Mouse (Mus musculus): ENCODE measurements around the gene Sdk2. TPM values are rescaled to one million over a fixed set of nuclear protein-coding genes. Genes with fewer than 3 reads are reported as not detected.

Sdk2 gene
- polyA plus RNA-seq, 1 experiment from 2014 or later: 3.0 TPM

DNA sequence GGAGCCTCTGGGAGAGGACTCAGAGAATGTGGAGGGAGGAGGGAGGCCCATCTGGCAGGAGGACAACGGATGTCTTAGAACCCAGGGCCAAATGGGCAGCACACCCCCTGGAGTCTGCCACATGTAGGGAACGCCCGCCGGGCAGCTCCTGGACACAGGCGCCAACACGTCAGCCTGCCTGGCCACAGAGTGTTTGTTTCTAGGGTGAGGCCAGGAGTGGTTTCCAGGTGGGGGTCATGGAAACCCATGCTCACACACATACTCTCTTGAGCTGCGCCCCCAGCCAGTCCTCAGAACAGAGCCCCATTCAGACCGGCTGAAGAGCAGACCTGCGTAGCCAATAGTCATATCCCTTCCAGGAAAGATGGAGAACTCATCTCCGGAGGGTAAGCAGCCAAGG lies 35.4 kb downstream of the Sdk2 start:
- no peaks in the 10 kb centered on the region for H3K36me3 ChIP-seq (ENCODE audit: control insufficient read depth, insufficient read depth, low read length)
- H3K9ac ChIP-seq (ENCODE audit: low read depth, low read length): no peak overlapping the region
- H3K4me3 ChIP-seq (ENCODE audit: low read depth, low read length): no peak overlapping the region
- H3K27me3 ChIP-seq (ENCODE audit: control insufficient read depth, insufficient read depth, low read depth, low read length): no peaks in the 10 kb centered on the region
- H3K4me2 ChIP-seq (ENCODE audit: low read length): no peak overlapping the region
- ATAC-seq: no peak
- H3K27ac ChIP-seq (ENCODE audit: low read length): no peak overlapping the region
- 0 out of 2 replicates have a peak, but pooled peaks cover 5% of the 10 kb centered on the region for H3K4me1 ChIP-seq (ENCODE audit: control insufficient read depth, insufficient read depth, low read length)
- WGBS: 87% methylated on average over 10 of the region's 10 CpGs
- no peaks in the 10 kb centered on the region for H3K9me3 ChIP-seq (replicated peaks; ENCODE audit: control insufficient read depth, low read length, poor library complexity, severe bottlenecking)

DNA sequence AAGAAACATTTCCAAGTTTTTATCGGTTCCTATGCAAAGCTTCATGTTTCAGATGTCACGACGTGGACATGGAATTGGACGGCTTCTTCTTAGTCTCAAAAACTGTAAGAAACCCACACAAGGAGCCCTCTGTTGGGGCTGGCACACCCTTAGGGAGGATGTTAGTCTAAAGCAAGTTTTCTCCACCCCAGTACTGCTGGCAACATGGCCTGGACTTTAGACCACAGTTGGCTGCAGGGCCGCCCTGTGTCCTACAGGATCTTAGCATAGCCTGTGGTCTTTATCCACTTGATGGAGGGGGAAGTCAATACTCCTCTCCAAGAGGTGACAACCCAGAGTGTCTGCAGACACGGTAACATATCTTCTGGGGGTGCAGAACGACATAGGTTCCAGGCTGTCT lies 36.6 kb downstream of the Sdk2 start:
- no peak for ATAC-seq
- Histone ChIP-seq H3K27ac (ENCODE audit: low read length) (no peak overlapping the region), H3K9ac (ENCODE audit: low read depth, low read length) (no peak overlapping the region), H3K4me1 (ENCODE audit: control insufficient read depth, insufficient read depth, low read length) (0 out of 2 replicates have a peak, but pooled peaks cover 5% of the 10 kb centered on the region), H3K4me2 (ENCODE audit: low read length) (no peak overlapping the region), H3K4me3 (ENCODE audit: low read depth, low read length) (no peak overlapping the region), H3K9me3 (replicated peaks; ENCODE audit: control insufficient read depth, low read length, poor library complexity, severe bottlenecking) (no peaks in the 10 kb centered on the region), H3K27me3 (ENCODE audit: control insufficient read depth, insufficient read depth, low read depth, low read length) (no peaks in the 10 kb centered on the region), H3K36me3 (ENCODE audit: control insufficient read depth, insufficient read depth, low read length) (no peaks in the 10 kb centered on the region)
- WGBS: 93% methylated on average over 7 of the region's 7 CpGs

DNA sequence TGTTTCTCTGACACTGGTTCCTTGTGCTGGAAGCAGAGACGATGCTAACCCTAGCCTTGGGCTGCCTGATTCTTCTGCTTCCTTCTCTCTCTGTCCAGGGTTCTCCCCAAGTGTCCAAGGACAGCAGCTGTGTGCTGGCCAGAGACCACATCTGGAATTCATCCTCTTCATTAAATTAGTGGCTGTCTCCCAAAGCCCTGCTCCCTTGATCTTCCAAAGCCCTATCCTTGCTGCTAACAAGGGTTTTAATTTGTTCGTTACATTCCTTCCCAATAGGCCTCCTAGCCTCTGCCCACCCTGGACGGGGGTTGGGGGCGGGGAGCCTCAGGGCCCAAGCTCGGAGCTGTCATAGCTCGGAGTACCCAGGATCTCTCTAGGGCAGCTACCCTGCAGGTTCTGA lies 38.3 kb downstream of the Sdk2 start:
- no peak overlapping the region for H3K4me2 ChIP-seq (ENCODE audit: low read length)
- no peak overlapping the region for H3K27ac ChIP-seq (ENCODE audit: low read length)
- H3K9me3 ChIP-seq (replicated peaks; ENCODE audit: control insufficient read depth, low read length, poor library complexity, severe bottlenecking): no peaks in the 10 kb centered on the region
- no peaks in the 10 kb centered on the region for H3K36me3 ChIP-seq (ENCODE audit: control insufficient read depth, insufficient read depth, low read length)
- ATAC-seq: no peak
- H3K27me3 ChIP-seq (ENCODE audit: control insufficient read depth, insufficient read depth, low read depth, low read length): no peaks in the 10 kb centered on the region
- H3K4me1 ChIP-seq (ENCODE audit: control insufficient read depth, insufficient read depth, low read length): 0 out of 2 replicates have a peak, but pooled peaks cover 5% of the 10 kb centered on the region
- WGBS: 52% methylated on average over 6 of the region's 6 CpGs
- H3K4me3 ChIP-seq (ENCODE audit: low read depth, low read length): no peak overlapping the region
- no peak overlapping the region for H3K9ac ChIP-seq (ENCODE audit: low read depth, low read length)

DNA sequence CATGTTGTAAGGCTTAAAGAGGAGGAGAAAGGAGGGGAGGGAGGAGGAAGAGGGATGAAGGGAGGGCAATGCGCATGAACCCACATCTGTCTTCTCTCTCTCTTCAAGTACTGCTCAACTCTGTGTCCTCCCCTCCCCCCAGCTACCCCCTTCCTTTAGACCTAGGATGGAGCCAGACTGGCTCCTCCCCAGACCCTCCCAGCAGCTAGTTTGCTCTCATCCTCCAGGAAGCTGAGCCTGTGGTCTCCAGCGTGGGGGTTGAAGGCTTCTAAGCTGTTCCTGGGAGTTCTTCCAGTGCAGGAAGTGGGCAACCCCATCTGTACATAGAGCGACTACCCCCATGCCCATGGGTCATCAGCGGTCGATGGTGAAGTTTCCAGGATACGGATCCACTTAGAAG lies 38.8 kb downstream of the Sdk2 start:
- H3K4me2 ChIP-seq (ENCODE audit: low read length): no peak overlapping the region
- no peak overlapping the region for H3K9ac ChIP-seq (ENCODE audit: low read depth, low read length)
- no peak for ATAC-seq
- H3K36me3 ChIP-seq (ENCODE audit: control insufficient read depth, insufficient read depth, low read length): no peaks in the 10 kb centered on the region
- H3K27ac ChIP-seq (ENCODE audit: low read length): no peak overlapping the region
- H3K4me1 ChIP-seq (ENCODE audit: control insufficient read depth, insufficient read depth, low read length): 0 out of 2 replicates have a peak, but pooled peaks cover 5% of the 10 kb centered on the region
- H3K9me3 ChIP-seq (replicated peaks; ENCODE audit: control insufficient read depth, low read length, poor library complexity, severe bottlenecking): no peaks in the 10 kb centered on the region
- H3K4me3 ChIP-seq (ENCODE audit: low read depth, low read length): no peak overlapping the region
- H3K27me3 ChIP-seq (ENCODE audit: control insufficient read depth, insufficient read depth, low read depth, low read length): no peaks in the 10 kb centered on the region
- 62% methylated on average over 6 of the region's 6 CpGs for WGBS

DNA sequence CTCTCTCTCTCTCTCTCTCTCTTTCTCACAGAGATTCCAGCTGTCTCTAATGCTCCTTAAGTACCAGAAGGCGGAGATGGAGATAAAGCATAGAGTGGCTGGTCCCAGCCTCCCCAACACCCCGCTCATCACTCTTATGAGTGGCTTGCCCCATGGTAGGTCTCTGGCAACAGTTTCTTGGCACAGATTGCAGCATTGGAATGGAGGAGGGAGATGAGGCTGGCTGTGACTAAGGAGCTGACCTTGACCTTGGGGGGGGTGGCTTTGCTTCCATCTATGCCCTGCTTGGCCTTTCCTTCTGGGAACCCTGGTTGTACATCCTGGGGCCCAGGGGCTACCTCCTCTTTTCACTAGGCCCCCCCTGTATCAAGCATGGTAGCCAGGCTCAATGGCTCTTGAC lies 41.8 kb downstream of the Sdk2 start:
- 92% methylated on average over 2 of the region's 2 CpGs for WGBS
- no peaks in the 10 kb centered on the region for H3K9me3 ChIP-seq (replicated peaks; ENCODE audit: control insufficient read depth, low read length, poor library complexity, severe bottlenecking)
- ATAC-seq: no peak
- no peak overlapping the region for H3K4me3 ChIP-seq (ENCODE audit: low read depth, low read length)
- H3K27ac ChIP-seq (ENCODE audit: low read length): no peak overlapping the region
- H3K27me3 ChIP-seq (ENCODE audit: control insufficient read depth, insufficient read depth, low read depth, low read length): no peaks in the 10 kb centered on the region
- no peak overlapping the region for H3K9ac ChIP-seq (ENCODE audit: low read depth, low read length)
- peaks cover 8% of the 10 kb centered on the region; the same call in 1 of the 2 replicates for H3K4me1 ChIP-seq (ENCODE audit: control insufficient read depth, insufficient read depth, low read length)
- H3K4me2 ChIP-seq (ENCODE audit: low read length): no peak overlapping the region
- H3K36me3 ChIP-seq (ENCODE audit: control insufficient read depth, insufficient read depth, low read length): no peaks in the 10 kb centered on the region

DNA sequence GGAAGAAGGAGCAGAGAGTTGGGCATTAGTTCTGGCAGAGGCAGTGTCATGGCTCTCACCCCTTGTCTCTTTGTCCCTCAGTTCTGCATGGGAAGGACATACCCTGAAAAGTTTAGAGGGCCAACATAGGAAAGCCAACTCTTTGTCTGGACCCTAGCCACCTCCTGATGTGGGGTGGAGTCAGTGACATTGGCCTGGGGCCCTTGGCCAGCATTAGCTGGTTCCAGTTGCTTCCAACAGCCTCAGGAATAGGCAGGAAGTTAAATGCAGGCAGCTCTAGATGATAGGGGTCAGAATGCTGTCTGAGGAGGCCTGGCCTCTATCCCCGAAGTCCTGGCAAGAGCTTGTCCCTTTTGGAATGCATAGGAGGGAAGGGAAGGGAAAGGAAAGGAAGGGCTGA lies 42.9 kb downstream of the Sdk2 start:
- ATAC-seq: no peak
- H3K4me2 ChIP-seq (ENCODE audit: low read length): no peak overlapping the region
- no peaks in the 10 kb centered on the region for H3K9me3 ChIP-seq (replicated peaks; ENCODE audit: control insufficient read depth, low read length, poor library complexity, severe bottlenecking)
- no peak overlapping the region for H3K4me3 ChIP-seq (ENCODE audit: low read depth, low read length)
- WGBS: 86% methylated on average over 1 of the region's 1 CpGs
- H3K27ac ChIP-seq (ENCODE audit: low read length): no peak overlapping the region
- H3K4me1 ChIP-seq (ENCODE audit: control insufficient read depth, insufficient read depth, low read length): peaks cover 18% of the 10 kb centered on the region
- H3K9ac ChIP-seq (ENCODE audit: low read depth, low read length): no peak overlapping the region
- no peaks in the 10 kb centered on the region for H3K27me3 ChIP-seq (ENCODE audit: control insufficient read depth, insufficient read depth, low read depth, low read length)
- no peaks in the 10 kb centered on the region for H3K36me3 ChIP-seq (ENCODE audit: control insufficient read depth, insufficient read depth, low read length)

DNA sequence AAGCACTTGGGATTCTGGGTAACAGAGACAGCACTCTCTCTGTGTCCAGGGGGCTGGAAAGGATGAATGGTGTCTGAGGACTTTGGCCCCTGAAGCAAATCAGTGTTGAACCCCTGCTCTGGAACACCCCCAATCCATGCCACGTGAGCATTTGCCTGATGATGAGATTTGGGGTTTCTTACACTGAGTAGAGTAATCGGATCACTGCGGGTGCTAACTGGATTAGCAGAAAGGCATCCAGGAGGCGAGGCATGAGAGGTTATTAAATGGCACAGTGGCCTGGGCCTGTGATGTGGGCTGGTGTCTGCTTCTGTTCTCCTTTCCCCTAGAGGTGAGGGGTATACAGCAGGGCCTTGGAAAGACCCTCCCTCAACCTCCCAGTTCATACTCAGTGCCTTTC lies 44.7 kb downstream of the Sdk2 start:
- H3K4me2 ChIP-seq (ENCODE audit: low read length): no peak overlapping the region
- H3K27ac ChIP-seq (ENCODE audit: low read length): no peak overlapping the region
- no peak overlapping the region for H3K9ac ChIP-seq (ENCODE audit: low read depth, low read length)
- no peaks in the 10 kb centered on the region; the same call in 1 of the 2 replicates for H3K27me3 ChIP-seq (ENCODE audit: control insufficient read depth, insufficient read depth, low read depth, low read length)
- H3K9me3 ChIP-seq (replicated peaks; ENCODE audit: control insufficient read depth, low read length, poor library complexity, severe bottlenecking): no peaks in the 10 kb centered on the region
- H3K36me3 ChIP-seq (ENCODE audit: control insufficient read depth, insufficient read depth, low read length): no peaks in the 10 kb centered on the region
- ATAC-seq: no peak
- no peak overlapping the region for H3K4me3 ChIP-seq (ENCODE audit: low read depth, low read length)
- 45% methylated on average over 4 of the region's 4 CpGs for WGBS
- H3K4me1 ChIP-seq (ENCODE audit: control insufficient read depth, insufficient read depth, low read length): peaks cover 21% of the 10 kb centered on the region

DNA sequence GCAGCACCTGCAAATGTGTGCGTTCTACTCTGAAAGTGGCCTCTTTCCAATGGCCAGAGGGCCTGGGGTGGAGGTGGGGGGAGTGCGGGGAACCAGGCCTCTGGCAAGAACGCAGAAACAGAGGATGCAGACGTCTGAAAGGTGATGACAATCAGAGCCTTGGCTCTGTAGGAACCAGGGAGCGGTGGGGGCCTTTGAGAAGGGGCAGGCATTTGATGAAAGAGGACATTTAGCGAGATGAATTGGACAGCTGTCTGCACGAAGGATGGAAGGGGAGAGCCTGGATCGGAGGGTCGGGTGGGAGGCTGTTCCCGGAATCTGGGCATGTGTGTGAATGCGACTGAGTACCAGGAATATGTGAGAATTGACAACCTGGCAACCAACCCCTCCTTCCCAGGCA lies 47.8 kb downstream of the Sdk2 start:
- Histone ChIP-seq H3K4me3 (ENCODE audit: low read depth, low read length) (no peak overlapping the region), H3K27ac (ENCODE audit: low read length) (no peak overlapping the region)

DNA sequence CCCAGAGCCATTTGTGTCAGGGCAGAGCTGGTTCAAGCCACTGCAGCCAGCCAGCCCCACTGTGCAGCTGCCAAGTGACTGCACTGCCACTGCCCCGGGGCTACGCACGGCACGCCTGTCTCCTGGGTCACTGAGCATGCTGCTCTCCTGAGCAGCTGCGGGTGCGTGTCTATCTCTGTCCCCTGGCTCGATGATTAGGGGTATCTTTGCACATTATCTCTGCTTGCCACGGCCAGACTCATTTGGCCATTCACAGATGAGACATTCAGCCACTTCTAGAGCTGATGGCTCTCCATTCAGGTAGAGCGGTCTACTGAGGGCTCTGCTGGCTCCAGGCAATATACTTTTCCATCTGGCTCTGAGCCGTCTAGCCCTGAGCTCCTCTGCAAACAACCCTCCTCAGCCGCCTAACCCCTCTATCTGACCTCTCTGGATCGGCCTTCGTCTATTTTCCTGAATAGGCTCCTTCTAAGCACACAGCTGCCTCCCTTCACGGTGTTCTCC lies 49.9 kb downstream of the Sdk2 start:
- 0 out of 2 replicates have a peak, but pooled peaks have one; percentile 40 for ATAC-seq
- Histone ChIP-seq H3K9ac (ENCODE audit: low read depth, low read length) (no peak overlapping the region), H3K4me1 (ENCODE audit: control insufficient read depth, insufficient read depth, low read length) (peaks cover 46% of the 10 kb centered on the region), H3K4me3 (ENCODE audit: low read depth, low read length) (no peak overlapping the region), H3K9me3 (replicated peaks; ENCODE audit: control insufficient read depth, low read length, poor library complexity, severe bottlenecking) (no peaks in the 10 kb centered on the region), H3K27me3 (ENCODE audit: control insufficient read depth, insufficient read depth, low read depth, low read length) (no peaks in the 10 kb centered on the region; the same call in 1 of the 2 replicates), H3K27ac (ENCODE audit: low read length) (no peak overlapping the region), H3K4me2 (ENCODE audit: low read length) (no peak overlapping the region), H3K36me3 (ENCODE audit: control insufficient read depth, insufficient read depth, low read length) (no peaks in the 10 kb centered on the region)
- 15% methylated on average over 14 of the region's 14 CpGs for WGBS

More for the DNA sequence above, 47.8 kb downstream of the Sdk2 start:
- Histone ChIP-seq H3K4me1 (ENCODE audit: control insufficient read depth, insufficient read depth, low read length) (peaks cover 46% of the 10 kb centered on the region), H3K4me2 (ENCODE audit: low read length) (no peak overlapping the region), H3K36me3 (ENCODE audit: control insufficient read depth, insufficient read depth, low read length) (no peaks in the 10 kb centered on the region), H3K9ac (ENCODE audit: low read depth, low read length) (peak overlapping the region; percentile 15; the same call in 1 of the 2 replicates), H3K9me3 (replicated peaks; ENCODE audit: control insufficient read depth, low read length, poor library complexity, severe bottlenecking) (no peaks in the 10 kb centered on the region), H3K27me3 (ENCODE audit: control insufficient read depth, insufficient read depth, low read depth, low read length) (no peaks in the 10 kb centered on the region; the same call in 1 of the 2 replicates)
- no peak for ATAC-seq
- 15% methylated on average over 11 of the region's 11 CpGs for WGBS

All from midbrain, embryonic 16.5 days (tissue).